Mouse (Mus musculus) MEL (cell line): ENCODE measurements around the gene Wdr81. TPM values are rescaled to one million over a fixed set of nuclear protein-coding genes. Genes with fewer than 3 reads are reported as not detected.

Experiments used
- DNase-seq: peaks from one replicate; pipeline ENCODE4 v3.0.0; 2011; ENCODE audit warnings: low read depth, low spot score
- H3K27ac ChIP-seq: 2 replicates; pipeline ENCODE4 v1.5.1; 2012; ENCODE audit warnings: low read depth, mild to moderate bottlenecking, control low read depth, low read length, moderate library complexity; ENCODE audit not compliant: control insufficient read depth
- H3K27me3 ChIP-seq, 2 experiments: fragments of 150-350 bp in 1 of 2; sonication (generic) in 1 of 2; 2 replicates each; pipeline ENCODE4 v1.6.1; 2012; ENCODE audit warnings: low read length in 2 of 2, mild to moderate bottlenecking in 2 of 2, improper control_type of control experiment in 1 of 2, moderate library complexity in 1 of 2; ENCODE audit not compliant: insufficient read depth in 2 of 2, control insufficient read depth in 1 of 2
- H3K36me3 ChIP-seq, 2 experiments: 2 replicates each; pipeline ENCODE4 v1.6.1; 2012 to 2014; ENCODE audit warnings: low read length in 2 of 2, improper control_type of control experiment in 1 of 2, inconsistent platforms in 1 of 2, mild to moderate bottlenecking in 1 of 2; ENCODE audit not compliant: insufficient read depth in 2 of 2, control insufficient read depth in 1 of 2
- H3K4me1 ChIP-seq, 2 experiments: fragments of 150-350 bp in 1 of 2; sonication (generic) in 1 of 2; 2 replicates each; pipeline ENCODE4 v1.6.1; 2012; ENCODE audit warnings: low read length in 2 of 2, improper control_type of control experiment in 1 of 2, mild to moderate bottlenecking in 1 of 2; ENCODE audit not compliant: insufficient read depth in 2 of 2, control insufficient read depth in 1 of 2
- H3K4me3 ChIP-seq, 2 experiments: fragments of 150-350 bp in 1 of 2; sonication (generic) in 1 of 2; 2 replicates each; pipeline ENCODE4 v1.5.1; 2012; ENCODE audit warnings: low read depth in 2 of 2, low read length in 2 of 2, mild to moderate bottlenecking in 2 of 2, moderate library complexity in 2 of 2, control low read depth in 1 of 2, improper control_type of control experiment in 1 of 2; ENCODE audit not compliant: control insufficient read depth in 1 of 2, insufficient read depth in 1 of 2
- H3K79me2 ChIP-seq: 2 replicates; pipeline ENCODE4 v1.6.1; 2012; ENCODE audit warnings: mild to moderate bottlenecking, low read length, moderate library complexity; ENCODE audit not compliant: control insufficient read depth, poor library complexity, insufficient read depth
- H3K9ac ChIP-seq: 2 replicates; pipeline ENCODE4 v1.6.1; 2012; ENCODE audit warnings: low read depth, mild to moderate bottlenecking, control low read depth, low read length, moderate library complexity; ENCODE audit not compliant: control insufficient read depth, poor library complexity, severe bottlenecking
- H3K9me3 ChIP-seq: fragments of 150-350 bp; sonication (generic); replicated peaks from 2 replicates; pipeline ENCODE4 v1.6.1; 2012; ENCODE audit warnings: mild to moderate bottlenecking, low read length, improper control_type of control experiment, moderate library complexity; ENCODE audit not compliant: insufficient read depth
- CHD2 ChIP-seq: IDR thresholded peaks from 2 replicates; pipeline ENCODE4 v1.6.1; 2011; ENCODE audit warnings: low read length, improper control_type of control experiment
- ETS1 ChIP-seq: IDR thresholded peaks from 2 replicates; pipeline ENCODE4 v1.6.1; 2012; ENCODE audit warnings: low read depth, mild to moderate bottlenecking, inconsistent platforms, low read length, improper control_type of control experiment, moderate library complexity
- GABPA ChIP-seq: IDR thresholded peaks from 2 replicates; pipeline ENCODE4 v1.6.1; 2012; ENCODE audit warnings: low read depth, mild to moderate bottlenecking, inconsistent platforms, low read length, improper control_type of control experiment, moderate library complexity
- GATA1 ChIP-seq: IDR thresholded peaks from 2 replicates; pipeline ENCODE4 v1.6.1; 2011; ENCODE audit warnings: low read depth, low read length, improper control_type of control experiment
- HCFC1 ChIP-seq: IDR thresholded peaks from 2 replicates; pipeline ENCODE4 v1.6.1; 2012; ENCODE audit warnings: low read depth, mild to moderate bottlenecking, inconsistent platforms, low read length, improper control_type of control experiment, moderate library complexity
- JUND ChIP-seq: IDR thresholded peaks from 2 replicates; pipeline ENCODE4 v1.6.1; 2011; ENCODE audit warnings: low read depth, mild to moderate bottlenecking, improper control_type of control experiment, low read length
- MAFK ChIP-seq: IDR thresholded peaks from 2 replicates; pipeline ENCODE4 v1.6.1; 2011; ENCODE audit warnings: low read depth, mild to moderate bottlenecking, low read length, improper control_type of control experiment, borderline replicate concordance
- MEF2A ChIP-seq: IDR thresholded peaks from 2 replicates; pipeline ENCODE4 v1.6.1; 2014; ENCODE audit warnings: low read depth, mild to moderate bottlenecking, inconsistent platforms, low read length, improper control_type of control experiment; ENCODE audit not compliant: poor library complexity, insufficient replicate concordance, severe bottlenecking; ENCODE audit errors: extremely low read depth
- MXI1 ChIP-seq: IDR thresholded peaks from 2 replicates; pipeline ENCODE4 v1.6.1; 2011; ENCODE audit warnings: mild to moderate bottlenecking, low read depth, low read length, improper control_type of control experiment
- MYB ChIP-seq: IDR thresholded peaks from 2 replicates; pipeline ENCODE4 v1.6.1; 2011; ENCODE audit warnings: mild to moderate bottlenecking, low read depth, low read length, improper control_type of control experiment
- NELFE ChIP-seq: IDR thresholded peaks from 2 replicates; pipeline ENCODE4 v1.6.1; 2011; ENCODE audit warnings: low read depth, low read length, improper control_type of control experiment
- NRF1 ChIP-seq: IDR thresholded peaks from 2 replicates; pipeline ENCODE4 v1.6.1; 2014; ENCODE audit warnings: low read depth, mild to moderate bottlenecking, inconsistent platforms, low read length, improper control_type of control experiment, moderate library complexity; ENCODE audit not compliant: poor library complexity, insufficient read depth, severe bottlenecking
- POLR2AphosphoS2 ChIP-seq: IDR thresholded peaks from 2 replicates; pipeline ENCODE4 v1.6.1; 2011; ENCODE audit warnings: low read length, improper control_type of control experiment
- POLR2AphosphoS5 ChIP-seq: IDR thresholded peaks from 2 replicates; pipeline ENCODE4 v1.6.1; 2012; ENCODE audit warnings: low read depth, borderline replicate concordance, mild to moderate bottlenecking, inconsistent platforms, low read length, moderate library complexity, mixed read lengths
- TAL1 ChIP-seq: IDR thresholded peaks from 2 replicates; pipeline ENCODE4 v1.6.1; 2012; ENCODE audit warnings: mild to moderate bottlenecking, inconsistent platforms, low read length, moderate library complexity, mixed read lengths
- TBP ChIP-seq: IDR thresholded peaks from 2 replicates; pipeline ENCODE4 v1.8.0; 2011; ENCODE audit warnings: low read depth, low read length, improper control_type of control experiment
- TCF12 ChIP-seq: IDR thresholded peaks from 2 replicates; pipeline ENCODE4 v1.6.1; 2014; ENCODE audit warnings: low read depth, mild to moderate bottlenecking, inconsistent platforms, low read length, improper control_type of control experiment, moderate library complexity
- UBTF ChIP-seq: IDR thresholded peaks from 2 replicates; pipeline ENCODE4 v1.6.1; 2012; ENCODE audit warnings: low read depth, mild to moderate bottlenecking, inconsistent platforms, low read length, improper control_type of control experiment, moderate library complexity, borderline replicate concordance; ENCODE audit not compliant: insufficient read depth
- USF1 ChIP-seq: IDR thresholded peaks from 2 replicates; pipeline ENCODE4 v1.6.1; 2014; ENCODE audit warnings: low read depth, mild to moderate bottlenecking, inconsistent platforms, low read length, improper control_type of control experiment, moderate library complexity
- USF2 ChIP-seq, 2 experiments: IDR thresholded peaks; 2 replicates each; pipeline ENCODE4 v1.6.1; 2011 to 2012; ENCODE audit warnings: improper control_type of control experiment in 2 of 2, low read length in 2 of 2, borderline replicate concordance in 1 of 2, inconsistent platforms in 1 of 2, low read depth in 1 of 2, mild to moderate bottlenecking in 1 of 2; ENCODE audit not compliant: insufficient read depth in 1 of 2
- ZKSCAN1 ChIP-seq: IDR thresholded peaks from 2 replicates; pipeline ENCODE4 v1.6.1; 2012; ENCODE audit warnings: low read depth, mild to moderate bottlenecking, inconsistent platforms, low read length, improper control_type of control experiment, moderate library complexity
- polyA plus RNA-seq, 2 experiments: library from polyadenylated mRNA; stranded (reverse) in 1 of 2; unstranded in 1 of 2; fragments of >175 nt in 1 of 2; fragments of >200 nt in 1 of 2; gene quantifications; 2 replicates each; pipeline versions ENCODE4 v1.2.1 to v1.2.4; 2012; ENCODE audit warnings: low replicate concordance in 2 of 2, low read depth in 1 of 2; ENCODE audit not compliant: insufficient read length in 2 of 2, insufficient read depth in 1 of 2, missing spikeins in 1 of 2
- total RNA-seq: library from RNA; depleted of rRNA; stranded (reverse); fragments of 300-350 nt; gene quantifications from 2 replicates; pipeline ENCODE4 v1.2.3, GENCODE M21; 2012

Gene Wdr81
- total and polyA plus RNA-seq, 3 experiments, result 7.0 to 13.9 TPM; not detected in 1

DNA sequence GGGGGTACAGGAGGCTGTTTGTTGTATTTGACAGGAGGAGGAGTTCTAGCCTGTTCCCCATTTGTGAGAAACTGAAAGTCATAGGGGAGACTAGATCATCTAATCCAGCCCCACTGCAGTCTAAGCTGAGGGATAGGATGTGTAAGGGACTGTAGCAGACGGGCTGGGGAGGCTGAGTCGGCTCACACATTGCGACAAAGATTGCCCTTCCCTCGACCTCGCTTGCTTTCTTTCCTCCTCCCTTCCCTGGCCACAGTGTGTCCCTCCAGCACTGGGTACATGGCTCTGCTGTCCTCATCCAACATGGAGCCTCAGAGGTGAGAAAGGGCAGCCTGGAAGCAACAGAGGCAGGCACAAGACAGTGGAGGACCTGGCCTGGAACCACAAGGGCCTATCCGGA is 10.5 kb upstream of the Wdr81 start:
- no peak overlapping the region for H3K4me3 ChIP-seq
- no peak for DNase-seq
- H3K79me2 ChIP-seq, result peaks cover 8% of the 10 kb centered on the region; the same call in 1 of the 2 replicates
- H3K9me3 ChIP-seq, result no peaks in the 10 kb centered on the region
- peaks cover 0 to 8% of the 10 kb centered on the region in 2 experiments; a peak in 2 of 4 replicates for H3K36me3 ChIP-seq
- no peak overlapping the region for H3K9ac ChIP-seq
- H3K27me3 ChIP-seq, result no peaks in the 10 kb centered on the region
- H3K27ac ChIP-seq, result no peak overlapping the region
- peaks cover 0 to 11% of the 10 kb centered on the region in 2 experiments; a peak in 3 of 4 replicates for H3K4me1 ChIP-seq
- TF ChIP-seq MXI1 (no peak), NELFE (no peak), POLR2AphosphoS5 (no peak), CHD2 (no peak), ZKSCAN1 (no peak), MYB (no peak), TBP (no peak), GATA1 (no peak), USF2 (IDR thresholded peaks at IDR 0.05; ENCODE audit: borderline replicate concordance in 1 of 2, insufficient read depth in 1 of 2, low read depth in 1 of 2, low read length in 2 of 2) (no peak)

DNA sequence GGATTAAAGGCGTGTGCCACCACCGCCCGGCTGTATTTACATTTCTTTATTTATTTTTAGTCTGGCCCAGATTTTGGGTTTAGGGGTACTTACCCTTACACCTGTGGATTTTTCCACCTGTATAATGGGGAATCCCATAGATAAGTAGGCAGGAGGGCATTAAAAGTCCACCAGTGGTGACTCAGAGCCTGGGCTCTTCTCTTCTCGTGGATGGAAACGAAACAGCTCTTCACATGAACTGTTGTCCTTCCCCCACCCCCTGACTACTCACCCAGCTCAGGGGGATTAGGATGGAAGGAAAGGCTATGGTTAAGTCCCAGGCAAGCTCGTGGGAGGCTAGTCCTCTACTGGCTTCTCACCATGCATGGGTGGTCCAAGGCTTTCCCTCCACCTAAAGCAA is 9.9 kb upstream of the Wdr81 start:
- Histone ChIP-seq H3K36me3 (peaks cover 0 to 11% of the 10 kb centered on the region in 2 experiments; a peak in 2 of 4 replicates), H3K4me1 (peaks cover 0 to 15% of the 10 kb centered on the region in 2 experiments; a peak in 3 of 4 replicates)
- no peak for TF ChIP-seq HCFC1
- TF ChIP-seq MEF2A, result no peak
- TF ChIP-seq POLR2AphosphoS2, result no peak
- TF ChIP-seq JUND, result no peak
- no peak for TF ChIP-seq TBP
- TF ChIP-seq NRF1, result no peak
- TF ChIP-seq GABPA, result no peak
- no peak for TF ChIP-seq ETS1
- no peak for TF ChIP-seq GATA1
- no peak for TF ChIP-seq USF1
- TF ChIP-seq TAL1, result no peak
- TF ChIP-seq ZKSCAN1, result no peak
- TF ChIP-seq TCF12, result no peak
- no peak for TF ChIP-seq MXI1
- TF ChIP-seq UBTF, result no peak
- no peak for TF ChIP-seq MAFK
- TF ChIP-seq, all 39 proteins: peak for 0
- DNase-seq, result no peak
- Histone ChIP-seq H3K27ac (no peak overlapping the region), H3K9me3 (no peaks in the 10 kb centered on the region), H3K4me3 (no peak overlapping the region), H3K9ac (no peak overlapping the region), H3K27me3 (no peaks in the 10 kb centered on the region), H3K79me2 (peaks cover 8% of the 10 kb centered on the region; the same call in 1 of the 2 replicates)
